Mouse (Mus musculus): ENCODE measurements around the gene Ppp6r1.

DNA sequence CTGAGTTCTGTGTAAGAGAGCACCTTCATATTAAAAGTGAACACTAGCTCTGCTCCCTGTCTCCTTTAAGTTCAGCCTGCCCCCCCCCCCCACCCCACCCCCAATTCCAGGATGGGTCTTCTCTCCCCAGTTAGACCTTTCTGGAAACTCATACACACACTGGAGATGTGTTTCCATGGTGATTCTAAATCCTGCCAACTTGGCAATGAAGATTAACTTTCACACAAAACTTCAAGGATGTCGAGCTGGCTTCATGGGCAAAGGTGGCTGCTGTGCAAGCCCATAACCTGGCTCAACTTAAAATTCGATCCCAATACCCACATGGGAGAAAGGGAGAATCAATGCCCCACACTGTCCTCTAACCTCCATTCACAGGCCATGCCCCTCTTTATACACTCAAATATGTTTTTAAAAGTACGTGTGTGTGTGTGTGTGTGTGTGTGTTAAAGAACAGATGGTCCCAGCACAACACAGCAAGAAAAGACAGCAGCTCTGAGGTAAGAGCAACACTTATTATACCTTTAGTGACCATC is 1.2 kb upstream of the Ppp6r1 start:
- TF ChIP-seq CTCF (IDR thresholded peaks at IDR 0.05; ENCODE audit: borderline replicate concordance, control insufficient read depth, extremely low read depth, insufficient read depth, low read length, poor library complexity) (no peak), POLR2A (IDR thresholded peaks at IDR 0.05; ENCODE audit: control insufficient read depth, extremely low read depth, insufficient read depth, low read length, poor library complexity) (no peak)

Measured in thymus, adult 2 months (tissue).